Mouse (Mus musculus): Measurements from ENCODE around the gene Higd2a. TPM values are rescaled to one million over a fixed set of nuclear protein-coding genes. Genes with fewer than 3 reads are reported as not detected.

Higd2a gene
- polyA plus RNA-seq (2015; fragmentation: Nextera tagmentation; extraction: Ambion mirVana) = 205 and 219 TPM in 2 replicates

- Histone ChIP-seq H3K9me3 (replicated peaks) (no peaks in the 10 kb centered on the region), H3K27ac (peak within 1 kb of the TSS; percentile 91), H3K9ac (peak within 1 kb of the TSS; percentile 85), H3K4me3 (replicated peaks) (peak within 1 kb of the TSS; percentile 83), H3K4me2 (peak within 1 kb of the TSS; percentile 84), H3K36me3 (peaks cover 50% of the 10 kb centered on the region), H3K27me3 (no peaks in the 10 kb centered on the region), H3K4me1 (peaks cover 25% of the 10 kb centered on the region)
- peak; percentile 98 for ATAC-seq (replicated peaks; ENCODE audit: low FRiP score)
- WGBS = under 1% methylated on average over 51 of the region's 51 CpGs
Observed at GRCm38 (mm10) chr13:54589996-54590951, at the start of gene Higd2a, which contains the start of gene Nop16. Gene Higd2a (plus strand): TSS chr13:54590207. Gene Nop16 (minus strand): TSS chr13:54590090.

DNA sequence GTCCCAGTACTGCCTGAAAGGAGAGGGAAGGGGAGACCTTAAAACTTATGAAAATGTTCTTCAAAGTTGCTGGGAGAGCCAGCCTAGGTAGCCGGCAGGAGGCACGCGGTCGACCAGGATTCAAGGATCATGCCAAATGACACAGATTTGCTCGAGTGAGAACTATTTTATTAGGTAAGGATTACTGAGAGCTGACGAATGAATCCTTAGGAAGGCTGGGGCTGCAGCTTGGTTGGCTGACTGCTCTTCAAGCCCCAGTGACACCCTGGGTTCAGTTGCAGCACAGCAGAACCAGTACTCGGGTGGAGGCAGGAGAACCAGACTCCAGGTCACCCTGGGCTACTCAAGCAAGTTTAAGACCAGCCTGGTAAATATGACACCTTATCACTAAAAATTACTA, 42.0 kb upstream of the Higd2a start:
- Histone ChIP-seq H3K4me3 (replicated peaks) (no peak overlapping the region), H3K9me3 (replicated peaks) (no peaks in the 10 kb centered on the region), H3K4me1 (no peaks in the 10 kb centered on the region), H3K36me3 (peaks cover 74% of the 10 kb centered on the region), H3K27ac (no peak overlapping the region), H3K27me3 (no peaks in the 10 kb centered on the region), H3K4me2 (no peak overlapping the region), H3K9ac (no peak overlapping the region)
- ATAC-seq (replicated peaks; ENCODE audit: low FRiP score) = no peak
- 88% methylated on average over 7 of the region's 7 CpGs for WGBS

DNA sequence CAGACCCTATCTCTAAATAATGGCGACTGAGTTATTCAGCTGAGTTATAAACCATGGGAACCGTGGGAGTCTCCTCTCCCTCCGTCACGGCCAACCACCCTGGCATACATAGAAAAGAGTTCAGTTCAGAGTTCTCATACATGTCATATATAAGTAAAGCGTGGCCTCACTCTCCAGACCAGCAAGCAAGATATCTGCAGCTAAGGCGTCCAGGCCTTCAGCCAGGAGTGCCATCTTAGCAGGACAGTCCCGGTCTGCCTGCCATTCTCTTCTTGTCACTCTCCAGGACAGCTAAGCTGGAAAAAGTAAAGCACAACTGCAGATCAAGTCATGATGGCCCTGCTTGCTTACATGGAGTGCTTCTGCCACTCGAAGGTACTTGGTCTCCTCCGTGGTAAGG, 33.8 kb upstream of the Higd2a start:
- Histone ChIP-seq H3K9me3 (replicated peaks) (no peaks in the 10 kb centered on the region), H3K4me2 (no peak overlapping the region), H3K9ac (no peak overlapping the region), H3K4me1 (no peaks in the 10 kb centered on the region), H3K36me3 (peaks cover 98% of the 10 kb centered on the region), H3K4me3 (replicated peaks) (no peak overlapping the region), H3K27ac (no peak overlapping the region), H3K27me3 (no peaks in the 10 kb centered on the region)
- ATAC-seq (replicated peaks; ENCODE audit: low FRiP score) = no peak
- WGBS = 90% methylated on average over 9 of the region's 9 CpGs

- WGBS = 96% methylated on average over 3 of the region's 3 CpGs
- Histone ChIP-seq H3K4me1 (no peaks in the 10 kb centered on the region), H3K4me2 (no peak overlapping the region), H3K36me3 (peaks cover 97% of the 10 kb centered on the region), H3K4me3 (replicated peaks) (no peak overlapping the region), H3K9ac (no peak overlapping the region), H3K9me3 (replicated peaks) (no peaks in the 10 kb centered on the region), H3K27ac (no peak overlapping the region), H3K27me3 (no peaks in the 10 kb centered on the region)
- ATAC-seq (replicated peaks; ENCODE audit: low FRiP score) = no peak
Observed at GRCm38 (mm10) chr13:54556796-54557195, 33.2 kb upstream of the Higd2a start.

GRCm38 (mm10) chr13:54557652-54558051, 32.4 kb upstream of the Higd2a start:
- H3K4me3 ChIP-seq (replicated peaks) = no peak overlapping the region
- no peaks in the 10 kb centered on the region for H3K27me3 ChIP-seq
- no peak overlapping the region for H3K27ac ChIP-seq
- no peak for ATAC-seq (replicated peaks; ENCODE audit: low FRiP score)
- peaks cover 97% of the 10 kb centered on the region for H3K36me3 ChIP-seq
- no peaks in the 10 kb centered on the region for H3K9me3 ChIP-seq (replicated peaks)
- peaks cover 3% of the 10 kb centered on the region; the same call in 1 of the 2 replicates for H3K4me1 ChIP-seq
- 96% methylated on average over 1 of the region's 1 CpGs for WGBS
- H3K4me2 ChIP-seq = no peak overlapping the region
- no peak overlapping the region for H3K9ac ChIP-seq

DNA sequence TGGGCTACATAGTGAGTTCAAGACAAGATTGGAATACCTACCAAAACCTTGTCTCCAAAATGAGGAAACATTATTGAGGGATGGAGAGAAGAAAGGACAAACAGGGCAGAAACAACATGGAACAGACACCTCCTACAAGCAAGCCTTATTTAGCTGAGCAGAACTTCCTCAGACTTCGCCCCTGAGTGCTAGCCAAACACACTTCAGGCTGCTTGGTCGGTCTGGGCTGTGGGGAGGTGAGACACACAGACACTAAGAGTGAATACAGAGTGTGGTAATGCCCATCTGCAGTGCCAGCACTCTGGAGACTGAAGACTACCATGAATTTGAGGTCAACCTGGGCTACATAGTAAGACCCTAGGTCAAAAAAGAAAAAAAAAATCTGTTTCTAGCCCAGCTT, 30.4 kb upstream of the Higd2a start:
- no peak overlapping the region for H3K4me3 ChIP-seq (replicated peaks)
- 94% methylated on average over 2 of the region's 2 CpGs for WGBS
- H3K27me3 ChIP-seq = no peaks in the 10 kb centered on the region
- no peak for ATAC-seq (replicated peaks; ENCODE audit: low FRiP score)
- no peaks in the 10 kb centered on the region for H3K9me3 ChIP-seq (replicated peaks)
- no peak overlapping the region for H3K27ac ChIP-seq
- peaks cover 16% of the 10 kb centered on the region for H3K4me1 ChIP-seq
- H3K4me2 ChIP-seq = no peak overlapping the region
- peaks cover 85% of the 10 kb centered on the region for H3K36me3 ChIP-seq
- H3K9ac ChIP-seq = no peak overlapping the region

GRCm38 (mm10) chr13:54560608-54561007, 29.4 kb upstream of the Higd2a start:
- Histone ChIP-seq H3K4me2 (no peak overlapping the region), H3K9ac (no peak overlapping the region), H3K27ac (no peak overlapping the region), H3K27me3 (no peaks in the 10 kb centered on the region), H3K36me3 (peaks cover 76% of the 10 kb centered on the region), H3K4me3 (replicated peaks) (no peak overlapping the region), H3K4me1 (peaks cover 20% of the 10 kb centered on the region), H3K9me3 (replicated peaks) (no peaks in the 10 kb centered on the region)
- ATAC-seq (replicated peaks; ENCODE audit: low FRiP score) = no peak
- WGBS = 93% methylated on average over 7 of the region's 7 CpGs

DNA sequence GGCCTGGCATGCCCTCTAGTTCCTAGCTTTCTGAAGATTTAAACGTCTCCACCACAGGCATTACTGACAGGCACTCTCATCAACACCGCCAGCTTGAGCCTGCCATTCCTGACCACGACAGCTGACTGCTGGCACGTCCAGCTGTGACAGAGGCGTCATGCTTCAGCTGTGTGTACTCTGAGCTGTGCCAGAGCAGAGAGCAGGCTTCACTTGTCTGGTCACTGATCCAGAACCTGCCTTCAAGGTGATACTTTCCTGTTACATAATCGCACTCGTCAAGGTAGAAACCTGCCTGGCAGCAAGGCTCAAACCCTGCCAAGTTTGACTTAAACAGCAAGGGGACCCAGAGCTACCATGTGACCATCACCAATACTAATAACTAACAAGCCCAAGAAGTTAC, 27.4 kb upstream of the Higd2a start:
- Histone ChIP-seq H3K9ac (no peak overlapping the region), H3K27ac (0 out of 2 replicates have a peak overlapping the region, but pooled peaks have one; percentile 32), H3K9me3 (replicated peaks) (no peaks in the 10 kb centered on the region), H3K27me3 (no peaks in the 10 kb centered on the region), H3K36me3 (peaks cover 56% of the 10 kb centered on the region), H3K4me1 (peaks cover 26% of the 10 kb centered on the region), H3K4me2 (no peak overlapping the region), H3K4me3 (replicated peaks) (no peak overlapping the region)
- 44% methylated on average over 7 of the region's 7 CpGs for WGBS
- no peak for ATAC-seq (replicated peaks; ENCODE audit: low FRiP score)

DNA sequence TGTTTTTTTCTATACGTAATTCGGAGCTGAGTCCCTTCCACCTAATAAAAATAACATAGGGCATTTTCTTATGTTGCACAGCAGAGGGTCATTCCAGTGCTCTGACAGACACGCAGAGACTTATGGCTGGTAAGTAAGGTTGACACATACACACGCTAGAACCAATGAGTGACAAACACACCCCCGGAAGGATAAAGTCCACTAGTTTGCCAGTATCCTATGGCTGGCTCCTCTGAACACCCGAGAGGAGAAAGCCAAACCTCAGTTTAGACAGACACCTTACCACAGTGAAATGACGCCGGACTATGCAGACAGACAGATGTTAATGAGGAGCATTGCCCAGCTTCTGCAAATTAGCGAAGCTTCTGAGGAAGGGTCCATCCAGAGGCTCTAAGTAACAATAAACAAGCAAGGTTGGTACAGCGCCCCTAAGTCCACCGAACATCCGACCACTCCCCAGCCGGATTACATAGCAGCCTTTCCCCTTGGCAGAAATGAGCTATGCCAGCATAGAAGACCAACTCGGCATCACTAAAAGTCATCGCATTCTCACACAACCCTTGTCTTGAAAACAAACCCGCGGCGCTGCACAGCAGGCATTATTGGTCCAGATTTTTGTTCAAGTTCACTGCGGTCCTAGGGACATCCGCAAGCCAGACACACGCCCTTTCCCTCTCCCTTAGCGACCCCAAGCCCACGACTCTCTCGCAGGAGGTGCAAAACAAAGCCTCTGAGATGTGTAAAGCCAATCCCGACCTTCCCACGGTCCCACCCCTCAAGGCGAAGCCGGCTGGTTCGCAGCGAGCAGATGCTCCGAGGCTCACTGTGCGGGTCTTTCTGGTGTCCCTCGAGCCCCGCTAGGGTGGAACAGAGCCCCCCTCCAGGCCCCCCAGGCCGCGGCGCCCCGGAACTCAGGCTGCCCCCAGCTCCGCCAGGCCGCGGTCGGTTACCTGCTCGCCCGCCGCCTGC, 25.5 kb upstream of the Higd2a start:
- ATAC-seq (replicated peaks; ENCODE audit: low FRiP score) = peak; percentile 45
- Histone ChIP-seq H3K9me3 (replicated peaks) (no peaks in the 10 kb centered on the region), H3K4me2 (peak overlapping the region; percentile 80), H3K9ac (peak overlapping the region; percentile 96), H3K4me3 (replicated peaks) (peak overlapping the region; percentile 95), H3K4me1 (peaks cover 30% of the 10 kb centered on the region), H3K36me3 (peaks cover 36% of the 10 kb centered on the region), H3K27me3 (no peaks in the 10 kb centered on the region), H3K27ac (peak overlapping the region; percentile 74)
- 8% methylated on average over 45 of the region's 45 CpGs for WGBS

DNA sequence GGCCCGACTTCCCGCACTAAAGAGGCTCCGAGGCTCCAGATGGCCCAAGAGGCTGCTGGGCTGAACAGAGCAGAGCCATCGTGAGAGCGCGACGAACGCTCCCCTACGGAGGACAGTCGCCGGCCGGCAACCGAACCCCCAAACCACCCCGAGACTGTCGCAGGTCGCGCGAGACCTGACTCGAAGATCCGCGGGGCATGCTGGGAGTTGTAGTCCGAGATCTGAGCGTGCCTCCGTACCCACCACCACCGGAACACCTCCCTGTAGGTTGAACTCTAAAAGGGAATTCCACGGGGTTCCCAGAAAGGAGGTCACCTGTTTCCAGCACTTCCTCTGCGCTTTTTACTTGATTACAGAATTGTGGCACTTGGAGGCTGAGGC, 24.8 kb upstream of the Higd2a start, which contains the start of gene 4833439L19Rik:
Gene 4833439L19Rik, minus strand, starts transcription at position 235 of the 381 bp plus-strand sequence.
- peaks cover 30% of the 10 kb centered on the region for H3K36me3 ChIP-seq
- peak; percentile 95 for ATAC-seq (replicated peaks; ENCODE audit: low FRiP score)
- under 1% methylated on average over 27 of the region's 27 CpGs for WGBS
- H3K27me3 ChIP-seq = no peaks in the 10 kb centered on the region
- H3K4me1 ChIP-seq = peaks cover 30% of the 10 kb centered on the region
- peak within 1 kb of the TSS; percentile 95 for H3K4me3 ChIP-seq (replicated peaks)
- H3K9ac ChIP-seq = peak within 1 kb of the TSS; percentile 96
- peak within 1 kb of the TSS; percentile 74 for H3K27ac ChIP-seq
- H3K9me3 ChIP-seq (replicated peaks) = no peaks in the 10 kb centered on the region
- peak within 1 kb of the TSS; percentile 80 for H3K4me2 ChIP-seq

GRCm38 (mm10) chr13:54565594-54566345, 24.2 kb upstream of the Higd2a start:
- H3K9ac ChIP-seq = peak overlapping the region; percentile 96; the same call in 1 of the 2 replicates
- ATAC-seq (replicated peaks; ENCODE audit: low FRiP score) = peak; percentile 36
- H3K27ac ChIP-seq = peak overlapping the region; percentile 74
- 35% methylated on average over 8 of the region's 8 CpGs for WGBS
- H3K4me3 ChIP-seq (replicated peaks) = peak overlapping the region; percentile 95
- H3K36me3 ChIP-seq = peaks cover 24% of the 10 kb centered on the region
- H3K9me3 ChIP-seq (replicated peaks) = no peaks in the 10 kb centered on the region
- no peaks in the 10 kb centered on the region for H3K27me3 ChIP-seq
- peak overlapping the region; percentile 80 for H3K4me2 ChIP-seq
- H3K4me1 ChIP-seq = peaks cover 30% of the 10 kb centered on the region

Measured in kidney, embryonic 15.5 days (tissue).